Mouse (Mus musculus) hematopoietic stem cell, adult 5-6 weeks (primary cell): ENCODE measurements around the gene Agbl4. TPM values are rescaled to one million over a fixed set of nuclear protein-coding genes. Genes with fewer than 3 reads are reported as not detected.
A peak's percentile ranks its signal among the peaks of the same experiment; 100 is the strongest.

Source experiments
- ATAC-seq, 2 experiments: fragments of 125-278 bp in 1 of 2; replicated peaks in 1 of 2; 2 replicates each; pipeline ENCODE4 v1.8.0; 2016 to 2017; ENCODE audit warnings: inconsistent platforms in 2 of 2, mild to moderate bottlenecking in 2 of 2, moderate number of reproducible peaks in 2 of 2, low read depth in 1 of 2, moderate TSS enrichment in 1 of 2; ENCODE audit not compliant: low FRiP score in 2 of 2, poor library complexity in 2 of 2, severe bottlenecking in 2 of 2, insufficient read depth in 1 of 2, low TSS enrichment in 1 of 2
- total RNA-seq: library from RNA; stranded (forward); fragments of 172-1452, 232-1000 nt; gene quantifications from 2 replicates; pipeline ENCODE4 v1.2.3, GENCODE M21; 2017

Gene Agbl4
- total RNA-seq, 1 experiment from 2014 or later = not detected

DNA sequence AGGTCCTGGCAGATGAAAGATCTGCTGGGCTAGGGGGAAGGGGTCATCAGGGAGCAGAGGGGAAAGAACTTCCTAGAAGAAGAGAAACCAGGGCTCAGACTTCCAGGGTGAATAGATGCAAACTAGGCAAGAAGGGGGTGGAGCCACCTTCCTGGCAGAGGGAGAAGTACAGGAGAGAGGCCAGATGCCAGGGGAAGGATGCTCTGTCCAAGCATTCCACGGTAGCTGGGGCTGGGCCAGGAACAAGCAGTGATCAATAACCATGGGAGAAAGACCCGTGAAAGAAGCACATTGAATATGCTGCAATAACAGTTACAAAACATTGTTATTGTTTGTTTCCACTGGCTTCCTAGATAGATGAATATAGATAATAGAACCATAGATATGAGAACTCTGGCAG, 1224.4 kb downstream of the Agbl4 start:
- no peak for ATAC-seq

DNA sequence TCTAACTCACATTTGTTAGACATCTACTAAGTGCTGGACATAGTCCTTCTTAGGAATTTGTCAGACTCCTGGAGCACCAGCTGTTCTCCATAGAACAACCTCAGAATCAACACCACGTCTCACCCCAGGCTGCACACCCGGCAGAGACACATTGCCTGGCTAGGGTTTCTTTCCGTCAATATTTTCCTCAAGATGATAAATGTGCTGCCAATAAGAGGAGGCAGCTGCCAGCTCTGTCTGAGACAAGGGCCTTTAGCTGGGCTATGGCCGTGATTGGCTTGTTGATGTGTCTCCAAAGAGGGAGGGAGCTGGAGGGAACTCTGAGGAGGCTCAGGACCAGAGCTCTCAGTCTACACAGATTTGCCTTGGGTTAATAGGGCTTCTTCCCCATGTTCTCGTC, 1227.5 kb downstream of the Agbl4 start:
- ATAC-seq = no peak

DNA sequence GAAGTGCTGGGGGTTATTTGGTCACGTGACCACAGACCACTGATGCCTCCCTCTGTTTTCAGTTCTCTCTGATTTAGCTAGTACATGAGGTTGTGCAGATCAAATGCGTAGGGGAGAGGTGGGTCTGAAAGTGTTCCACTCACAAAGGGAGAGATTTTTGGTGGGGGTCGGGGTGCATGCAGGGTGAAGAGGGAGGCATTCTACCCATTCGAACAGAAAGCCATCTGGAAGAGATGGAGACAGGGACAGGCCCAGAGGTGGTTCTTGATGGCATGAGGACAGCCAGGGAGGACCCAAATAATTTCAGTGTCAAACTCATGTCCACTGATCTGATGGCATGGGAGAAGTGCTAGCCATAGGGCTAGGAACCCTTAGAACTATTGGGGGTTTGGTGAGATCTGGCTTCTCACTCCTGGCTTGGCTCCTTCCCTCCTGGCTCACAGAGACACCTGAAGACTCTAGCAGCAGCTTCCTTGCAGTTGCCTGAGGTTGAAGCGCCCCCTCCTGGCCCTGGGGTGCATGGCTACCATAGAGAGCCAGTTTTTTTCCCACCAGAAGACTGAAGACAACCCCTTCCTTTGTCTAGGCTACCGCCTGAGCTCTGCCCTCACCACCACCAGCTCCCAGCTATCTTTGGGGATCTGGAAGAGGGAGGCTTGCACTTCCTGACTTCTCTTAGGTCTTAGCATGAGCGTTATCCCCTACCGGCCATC, 1228.8 kb downstream of the Agbl4 start:
- ATAC-seq = peak; percentile 83 to 86

DNA sequence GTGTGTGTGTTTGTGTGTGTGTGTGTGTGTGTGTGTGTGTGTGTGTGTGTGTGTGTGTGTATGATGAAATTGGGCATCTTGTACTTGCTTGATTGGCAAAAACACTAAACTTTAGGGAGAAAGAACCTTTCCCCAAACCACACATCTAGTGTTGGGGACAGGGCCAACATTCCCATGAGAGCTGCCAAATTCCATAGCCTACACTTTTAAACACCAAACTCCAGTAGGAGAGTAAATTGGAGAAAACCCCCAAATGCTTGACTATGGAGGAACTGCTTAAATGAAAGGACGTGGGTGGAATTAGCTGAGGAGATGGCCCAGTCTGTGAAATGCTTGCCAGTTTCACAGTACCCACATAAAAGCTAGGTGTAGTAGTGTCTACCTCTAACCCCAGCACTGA, 1235.2 kb downstream of the Agbl4 start:
- ATAC-seq = no peak

DNA sequence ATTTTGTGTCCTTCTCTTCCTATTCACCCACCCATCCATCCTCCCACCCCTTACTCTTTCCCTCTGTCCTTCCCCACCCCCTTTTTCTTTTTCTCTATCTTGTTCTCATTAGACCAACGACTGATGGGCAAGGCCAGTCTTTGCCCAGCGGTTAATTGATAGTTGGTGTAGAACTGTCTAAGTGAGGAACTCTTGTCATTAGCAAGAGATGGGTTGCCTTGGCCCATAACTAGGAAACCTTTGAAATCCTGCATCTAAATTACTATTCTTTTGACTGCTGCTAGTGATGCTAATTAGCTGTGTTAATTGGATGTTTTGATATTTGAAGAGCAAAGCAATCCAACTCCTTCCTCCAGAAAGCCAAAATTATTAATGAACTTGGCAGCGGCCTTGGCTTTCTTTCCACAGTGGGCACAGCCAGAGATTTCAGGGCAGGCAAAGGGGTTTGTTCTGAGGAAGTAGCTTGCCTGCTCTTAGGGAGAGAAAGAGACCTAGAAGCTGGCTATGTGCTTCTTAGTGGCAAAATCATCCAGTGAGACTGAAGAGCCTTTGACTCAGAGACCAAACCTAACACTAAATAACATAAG, 1238.2 kb downstream of the Agbl4 start:
- ATAC-seq = no peak

DNA sequence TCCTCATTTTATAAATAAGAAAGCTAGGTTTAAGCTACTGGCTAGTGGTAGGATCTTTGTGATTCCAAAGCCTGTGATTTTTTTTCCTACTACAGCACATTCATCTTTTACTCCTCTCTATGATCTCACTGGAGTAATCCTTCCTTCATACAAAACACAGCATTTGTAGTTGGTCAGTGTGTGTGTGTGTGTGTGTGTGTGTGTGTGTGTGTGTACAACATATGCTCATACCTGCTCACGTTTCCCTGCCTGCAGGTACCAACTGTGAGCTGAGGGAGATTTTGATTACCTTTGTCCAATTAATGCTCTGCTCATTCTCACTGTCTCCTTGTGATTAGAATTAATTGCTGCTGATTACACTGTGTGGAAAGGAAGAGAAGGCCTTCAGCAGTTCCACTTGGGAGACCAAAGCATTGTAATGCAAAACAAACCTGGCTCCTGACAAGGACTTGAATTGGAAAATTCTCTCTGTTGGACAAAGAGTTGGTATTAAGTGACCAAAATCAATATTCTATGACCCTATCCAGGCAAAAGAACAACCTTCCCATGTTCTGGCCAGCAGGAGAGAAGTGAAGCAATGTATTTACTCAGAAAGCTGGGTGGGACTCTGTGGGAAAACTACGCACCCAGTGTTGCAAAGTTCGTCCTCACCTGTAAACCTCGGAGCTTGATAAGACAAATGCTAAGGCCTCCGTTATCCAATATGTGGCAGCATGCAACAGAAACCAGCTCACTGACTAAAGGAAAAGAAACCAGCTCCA, 1241.7 kb downstream of the Agbl4 start:
- no peak for ATAC-seq

DNA sequence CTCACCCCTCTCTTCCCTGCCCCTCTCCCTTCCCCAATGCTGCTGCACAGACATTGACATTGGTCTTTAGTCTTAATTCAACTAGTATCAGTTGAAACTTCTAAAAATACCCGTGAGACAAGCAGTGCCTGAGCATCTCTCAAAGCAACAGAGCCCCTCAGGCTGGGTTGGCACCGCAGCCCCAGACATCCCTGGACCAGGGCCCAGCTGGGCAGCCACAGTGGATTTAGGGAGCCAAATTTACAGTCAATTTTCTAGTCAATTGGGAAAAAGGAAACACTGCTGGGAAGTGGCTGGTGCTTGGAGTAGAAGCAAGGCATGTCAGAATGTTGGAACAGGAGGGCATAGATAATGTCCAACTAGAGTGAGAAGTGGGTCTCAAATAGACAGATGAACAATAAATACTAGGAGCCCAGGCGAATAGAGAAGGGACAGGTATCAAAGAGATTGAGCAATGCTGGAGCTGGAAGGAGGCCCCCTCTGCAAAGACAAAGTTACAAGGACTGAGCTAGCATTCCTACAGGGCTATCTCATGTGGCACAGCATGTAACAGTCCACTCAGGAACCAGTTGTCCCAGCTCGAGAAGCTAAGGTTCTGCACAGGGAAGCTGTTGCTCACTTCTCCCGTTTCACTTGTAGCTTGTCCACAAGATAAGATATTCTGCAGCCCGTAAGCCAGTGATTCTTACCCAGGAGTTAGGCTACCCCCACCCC, 1247.8 kb downstream of the Agbl4 start:
- no peak for ATAC-seq

DNA sequence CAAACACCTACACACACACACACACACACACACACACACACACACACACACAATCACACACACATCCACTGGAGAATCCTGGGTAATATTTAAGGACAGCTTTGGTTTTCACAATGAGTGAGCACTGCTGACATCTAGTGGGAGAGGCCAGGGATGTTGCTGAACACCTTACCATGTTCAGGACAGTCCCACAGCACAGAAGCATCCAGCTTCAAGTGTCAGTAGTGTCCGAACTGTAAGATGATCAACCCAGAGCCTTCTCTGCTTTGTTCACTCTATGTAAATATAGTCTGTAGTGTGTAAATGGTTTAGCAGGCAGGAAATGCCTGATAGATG, 1248.3 kb downstream of the Agbl4 start:
- no peak for ATAC-seq

DNA sequence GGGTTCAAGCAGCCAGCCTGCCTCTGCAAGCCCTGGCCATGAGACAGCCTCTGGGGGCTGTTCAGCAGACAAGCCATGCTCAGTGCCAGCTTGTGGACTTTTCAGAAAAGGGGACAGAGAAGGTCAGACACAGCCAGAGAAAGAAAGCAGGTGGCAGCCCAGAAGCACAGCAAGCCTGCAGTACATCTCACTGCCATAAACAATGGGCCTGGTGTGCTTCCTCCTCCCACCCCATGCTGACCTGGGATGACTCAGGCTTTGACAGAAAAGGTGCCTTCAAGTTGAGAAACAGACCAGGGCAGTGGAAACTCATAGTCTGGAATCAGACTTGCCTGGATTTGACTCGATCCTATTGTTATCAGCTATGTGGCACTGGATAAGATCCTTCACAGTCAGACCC, 1256.0 kb downstream of the Agbl4 start:
- no peak for ATAC-seq

DNA sequence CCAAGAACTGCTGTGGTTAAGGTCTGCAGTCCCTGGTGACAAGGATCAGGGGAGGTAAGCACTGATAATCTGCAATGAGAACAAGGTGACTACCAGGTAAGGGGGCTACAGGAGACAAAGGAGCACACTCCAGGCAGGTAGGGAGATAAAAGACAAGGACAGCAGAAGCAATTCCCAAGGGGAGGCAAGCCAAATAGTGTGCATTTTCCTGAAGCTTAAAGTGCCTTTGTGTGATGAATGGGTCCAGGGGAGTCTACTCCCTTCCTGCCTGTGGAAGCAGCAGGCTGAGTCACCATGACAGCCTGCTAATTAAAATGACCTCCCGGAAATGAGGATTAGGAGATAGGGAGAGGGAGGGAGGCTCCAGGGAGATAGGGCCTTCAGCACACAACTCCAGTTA, 1266.3 kb downstream of the Agbl4 start:
- ATAC-seq = no peak

DNA sequence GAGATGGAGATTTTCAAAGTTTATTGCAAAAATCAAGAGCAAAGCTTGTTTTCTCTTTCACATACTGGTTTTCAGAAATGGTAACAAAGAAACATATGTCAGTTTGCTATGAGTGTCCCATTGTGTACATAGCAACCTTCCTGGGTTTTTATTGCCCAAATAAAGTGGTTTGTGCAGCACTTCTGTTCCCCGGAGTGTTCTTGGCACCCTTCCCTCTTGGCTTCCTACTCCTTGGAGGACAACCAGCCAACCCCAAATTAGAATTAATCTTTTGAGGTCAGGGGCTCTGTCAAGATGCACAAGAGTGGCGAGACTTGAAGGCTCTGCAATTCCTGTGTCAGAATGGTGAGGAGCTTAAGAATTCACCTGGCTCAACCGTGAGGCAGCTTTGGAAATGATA, 1266.7 kb downstream of the Agbl4 start:
- no peak for ATAC-seq

DNA sequence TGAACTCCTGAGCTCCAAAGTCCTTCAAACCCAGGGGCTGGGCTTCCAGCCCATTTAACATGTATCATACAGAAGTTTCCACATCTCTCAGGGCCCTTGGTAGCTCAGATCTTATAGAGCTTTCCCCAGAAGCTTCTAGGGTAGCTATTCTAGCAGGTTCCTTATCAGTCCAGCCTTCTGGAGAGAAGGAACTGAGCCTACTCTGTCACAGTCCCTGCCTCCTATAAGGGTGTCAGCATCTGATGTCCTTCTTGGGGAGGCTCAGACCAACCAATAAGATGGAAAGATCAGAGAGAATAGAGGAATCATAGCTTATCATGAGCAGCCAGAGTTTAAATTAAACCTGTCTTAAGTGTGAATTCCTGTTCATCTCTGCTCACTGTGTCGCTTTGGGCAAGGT, 1269.3 kb downstream of the Agbl4 start:
- no peak for ATAC-seq

DNA sequence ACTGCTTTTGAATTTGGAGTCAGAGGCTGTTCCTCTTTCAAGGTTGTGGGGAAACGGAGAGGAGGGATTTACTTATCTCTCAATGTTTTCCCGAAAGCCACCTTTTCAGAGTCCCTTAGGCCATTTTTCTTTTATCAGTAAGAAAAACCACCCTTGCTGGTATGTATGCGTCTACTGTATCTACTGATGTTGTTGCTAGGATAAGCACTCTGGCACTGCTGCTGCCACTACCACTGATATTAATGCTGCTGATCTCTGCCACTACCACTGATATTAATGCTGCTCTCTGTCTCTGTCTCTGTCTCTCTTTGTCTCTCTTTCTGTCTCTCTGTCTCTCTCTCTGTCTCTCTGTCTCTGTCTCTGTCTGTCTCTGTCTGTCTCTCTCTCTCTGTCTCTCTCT, 1271.9 kb downstream of the Agbl4 start:
- no peak for ATAC-seq

DNA sequence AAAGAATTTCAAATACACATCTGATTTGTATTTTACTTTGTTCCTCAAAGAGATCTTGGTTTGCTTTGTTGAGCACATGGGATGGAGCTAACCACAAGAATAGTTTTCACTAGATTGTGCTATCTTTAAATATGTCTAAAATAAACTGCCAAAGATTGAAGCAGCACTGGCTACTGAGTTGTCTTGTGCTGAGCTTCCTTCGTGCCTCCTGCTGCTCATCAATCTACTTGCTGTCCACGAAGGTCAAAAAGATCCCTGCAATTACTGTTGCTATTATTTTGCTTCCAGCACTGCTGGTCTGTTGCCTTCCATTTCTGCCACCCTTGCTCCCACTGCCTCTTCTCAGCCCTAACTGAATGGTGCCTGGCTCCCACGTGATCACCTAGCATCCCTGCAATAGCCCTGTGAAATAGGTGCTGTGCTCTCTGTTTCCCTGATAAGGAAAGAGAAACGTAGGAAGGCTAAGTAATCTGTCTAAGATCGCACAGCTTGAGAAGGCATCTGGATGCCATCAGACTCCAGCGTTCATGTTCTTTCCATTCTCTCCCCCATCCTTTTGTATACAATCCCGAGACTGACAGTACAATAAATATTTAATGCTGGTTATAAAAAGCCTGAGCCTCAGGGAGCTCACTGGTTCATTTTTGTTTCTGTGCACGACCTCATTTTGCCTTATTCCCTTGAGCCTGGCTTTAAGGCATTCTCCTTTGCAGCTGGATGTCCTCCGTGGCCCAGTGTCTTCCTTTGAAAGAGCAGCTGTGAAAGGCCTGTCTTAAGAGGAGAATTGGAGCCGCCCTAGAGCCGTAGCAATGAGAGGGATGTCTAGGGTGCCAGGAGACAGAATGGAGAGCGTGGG, 1273.3 kb downstream of the Agbl4 start:
- ATAC-seq = no peak

DNA sequence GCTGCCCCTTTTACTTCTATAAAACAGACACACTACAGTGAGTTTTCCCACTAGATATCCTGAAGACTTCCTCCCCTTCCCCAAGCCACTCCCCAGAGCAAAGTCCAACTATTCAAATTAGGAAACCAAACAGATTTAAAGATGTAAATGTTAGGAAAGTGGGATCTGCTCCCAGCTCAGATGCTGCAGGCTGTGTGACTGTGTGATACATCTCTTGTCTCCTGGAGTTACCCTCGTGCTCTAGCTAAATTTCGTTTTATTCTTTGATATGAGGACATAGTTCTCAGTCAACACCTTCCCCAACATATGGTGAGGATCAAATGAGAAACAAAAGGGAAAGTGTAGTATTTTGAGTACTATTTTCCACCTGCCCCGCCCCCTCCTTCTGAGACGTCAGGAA, 1274.0 kb downstream of the Agbl4 start:
- no peak for ATAC-seq

DNA sequence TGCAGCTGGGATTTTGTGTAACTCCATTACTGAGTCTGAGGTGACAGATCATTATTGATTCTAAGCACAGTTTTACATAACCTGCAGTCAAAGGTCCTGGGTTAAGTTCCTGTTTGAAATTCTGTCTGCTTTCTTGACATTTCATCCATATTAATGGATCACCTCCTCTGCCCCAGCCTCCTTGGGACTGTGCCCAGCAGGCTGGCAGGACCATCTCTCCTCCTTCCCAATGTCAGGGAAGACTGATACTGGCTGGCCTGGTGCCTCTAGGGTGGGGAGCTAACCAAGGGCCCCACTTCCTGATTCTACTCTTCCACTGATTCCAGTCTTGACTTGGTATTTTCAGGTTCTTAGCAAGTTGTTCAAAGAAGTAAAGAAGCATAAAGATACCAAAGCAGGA, 1276.4 kb downstream of the Agbl4 start:
- no peak for ATAC-seq

DNA sequence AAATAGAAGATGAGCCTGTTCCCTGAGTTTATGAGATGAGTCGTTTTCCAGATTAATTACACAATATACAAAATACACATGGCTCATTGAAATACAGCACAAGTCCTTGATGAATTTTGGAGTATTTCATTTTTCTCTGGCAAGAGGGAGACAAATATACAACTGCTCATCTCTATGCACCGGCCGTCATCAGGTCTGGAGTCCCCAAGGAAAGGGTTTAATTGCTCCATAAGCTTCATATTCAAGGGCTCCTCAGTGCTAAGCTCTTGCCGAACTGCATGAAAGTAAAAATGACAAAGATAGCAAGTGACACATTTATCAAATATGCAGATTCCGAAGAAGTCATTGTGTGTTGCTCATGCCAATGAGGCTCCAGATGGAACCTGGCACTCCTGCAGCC, 1284.5 kb downstream of the Agbl4 start:
- no peak for ATAC-seq
